Mouse (Mus musculus) myocyte (in vitro differentiated cells): ENCODE results near the gene Celf2.

Source experiments
- E2F4 ChIP-seq: IDR thresholded peaks from one replicate; pipeline ENCODE4 v1.6.1; 2011; ENCODE audit warnings: mild to moderate bottlenecking, control low read depth, moderate library complexity; ENCODE audit not compliant: insufficient read depth
- MAX ChIP-seq: IDR thresholded peaks from one replicate; pipeline ENCODE4 v1.6.1; 2011; ENCODE audit warnings: low read depth, mild to moderate bottlenecking, control low read depth
- POLR2A ChIP-seq: IDR thresholded peaks from one replicate; pipeline ENCODE4 v1.6.1; 2011; ENCODE audit warnings: low read depth, mild to moderate bottlenecking, control low read depth, moderate library complexity; ENCODE audit not compliant: insufficient read length
- POLR2AphosphoS2 ChIP-seq: IDR thresholded peaks from one replicate; pipeline ENCODE4 v1.6.1; 2011; ENCODE audit warnings: low read depth, control low read depth; ENCODE audit not compliant: insufficient read length
- REST ChIP-seq: IDR thresholded peaks from one replicate; pipeline ENCODE4 v1.6.1; 2011; ENCODE audit warnings: mild to moderate bottlenecking, control low read depth, moderate library complexity; ENCODE audit not compliant: insufficient read depth, insufficient read length
- TCF12 ChIP-seq: IDR thresholded peaks from one replicate; pipeline ENCODE4 v1.6.1; 2011; ENCODE audit warnings: mild to moderate bottlenecking, control low read depth; ENCODE audit not compliant: poor library complexity, insufficient read depth, severe bottlenecking

DNA sequence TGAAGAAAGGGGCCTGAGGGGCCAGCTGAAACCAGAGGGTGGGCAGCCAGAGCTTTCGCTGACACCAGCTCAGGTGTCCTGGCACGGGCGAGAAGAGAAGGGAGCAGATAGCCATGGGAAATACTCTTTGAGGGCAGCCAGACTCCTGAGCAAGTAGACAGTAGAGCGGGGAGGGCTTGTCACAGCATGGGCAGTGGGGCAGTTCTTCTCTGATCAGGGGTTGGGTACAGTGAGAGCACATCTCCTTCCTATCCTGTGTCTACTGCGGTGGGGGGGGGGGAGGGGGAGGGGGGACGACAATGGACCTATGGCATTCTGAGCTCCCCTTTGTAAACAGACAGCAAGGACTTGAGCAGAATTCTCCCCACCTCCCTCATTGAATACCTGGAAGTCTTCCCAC lies 968.5 kb downstream of the Celf2 start:
- TF ChIP-seq POLR2A (no peak), E2F4 (no peak), TCF12 (no peak), REST (no peak), MAX (no peak), POLR2AphosphoS2 (no peak)
